9 mouse cellular contexts compared by ENCODE assay signal in the genomic region with DNA sequence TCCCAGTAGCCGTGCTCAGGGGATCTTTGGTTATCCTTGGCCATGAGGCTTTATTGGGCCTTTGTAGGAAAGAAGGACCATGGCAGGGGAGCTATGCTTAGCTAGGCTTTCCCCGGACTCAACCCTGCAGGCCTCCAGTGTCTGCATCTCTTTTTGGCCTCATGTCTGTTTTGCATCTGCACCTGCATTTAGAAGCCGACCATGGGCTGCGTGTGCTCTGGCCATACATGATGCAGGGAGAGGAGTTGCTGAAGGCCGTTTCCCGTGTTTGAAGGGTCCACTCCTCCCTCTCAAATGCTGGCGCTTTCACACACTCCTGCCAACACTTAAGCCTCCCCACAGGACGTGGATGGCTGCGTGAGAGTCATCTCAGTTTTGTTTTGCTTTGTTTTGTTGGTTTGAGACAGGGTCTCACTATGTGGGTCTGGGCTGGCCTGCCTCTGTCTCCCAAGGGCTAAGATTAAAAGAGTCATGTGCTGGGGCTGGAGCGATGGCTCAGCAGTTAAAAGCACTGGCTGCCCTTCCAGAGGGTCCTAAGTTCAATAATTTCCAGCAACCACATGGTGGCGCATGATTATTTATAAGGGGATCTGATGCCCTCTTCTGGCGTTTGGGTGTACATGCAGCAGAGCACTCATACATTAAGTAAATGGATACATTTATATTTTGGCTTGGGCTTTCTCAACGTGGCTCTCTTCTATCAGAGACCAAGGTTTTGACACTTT. TPM values are rescaled to one million over a fixed set of nuclear protein-coding genes. Genes with fewer than 3 reads are reported as not detected.
A peak's percentile ranks its signal among the peaks of the same experiment; 100 is the strongest.
DNase-seq lines count a peak whose midpoint lies in the region; ATAC-seq and TF ChIP-seq lines count a peak whose summit lies in the region.
"Had no signal": no experiment of that assay in that cellular context is flagged by ENCODE, and none has a peak within 500 bp of the region (broad histone marks: within the 10 kb centered on the region; RNA-seq: fewer than 3 reads in every experiment).

No protein-coding gene starts in this region.

- no peak overlapping the region for H3K4me3 ChIP-seq in bone marrow macrophage, adult 2 months (ENCODE audit: insufficient read depth, low read length)
- H3K4me3 ChIP-seq in forebrain, embryonic 12.5 days (replicated peaks): no peak overlapping the region
- no peak overlapping the region for H3K4me3 ChIP-seq in intestine, embryonic 16.5 days (ENCODE audit: low read length)
- H3K4me3 ChIP-seq in limb, embryonic 10.5 days: no peak overlapping the region
- H3K4me3 ChIP-seq in midbrain, embryonic 14.5 days (replicated peaks; ENCODE audit: low read depth, low read length): no peak overlapping the region
- H3K4me3 ChIP-seq: erythroblast, embryonic 14.5 days had no signal

- peak; percentile 60; the same call in 1 of the 2 replicates for ATAC-seq in forebrain, embryonic 12.5 days (ENCODE audit: low FRiP score)
- peak; percentile 28; the same call in 1 of the 2 replicates for ATAC-seq in intestine, embryonic 16.5 days
- ATAC-seq in midbrain, embryonic 14.5 days (ENCODE audit: low FRiP score, low TSS enrichment): peak; percentile 21; the same call in 1 of the 2 replicates

- no peaks in the 10 kb centered on the region for H3K4me1 ChIP-seq in bone marrow macrophage, adult 2 months (ENCODE audit: control insufficient read depth, insufficient read depth, low read length)
- peaks cover 12% of the 10 kb centered on the region for H3K4me1 ChIP-seq in forebrain, embryonic 12.5 days
- H3K4me1 ChIP-seq in intestine, embryonic 16.5 days (ENCODE audit: control insufficient read depth, insufficient read depth, low read length): peaks cover 5% of the 10 kb centered on the region; the same call in 1 of the 2 replicates
- peaks cover 10% of the 10 kb centered on the region for H3K4me1 ChIP-seq in limb, embryonic 10.5 days
- no peaks in the 10 kb centered on the region for H3K4me1 ChIP-seq in midbrain, embryonic 14.5 days (ENCODE audit: control insufficient read depth, insufficient read depth, low read length)

- H3K27me3 ChIP-seq in forebrain, embryonic 12.5 days: peaks cover 30% of the 10 kb centered on the region
- peaks cover 15% of the 10 kb centered on the region for H3K27me3 ChIP-seq in intestine, embryonic 16.5 days (replicated peaks; ENCODE audit: control insufficient read depth, insufficient read depth, low read length)
- H3K27me3 ChIP-seq in limb, embryonic 10.5 days (ENCODE audit: low read depth, poor library complexity, severe bottlenecking): peaks cover 36% of the 10 kb centered on the region
- H3K27me3 ChIP-seq in midbrain, embryonic 14.5 days (ENCODE audit: control insufficient read depth, insufficient read depth, low read length): no peaks in the 10 kb centered on the region
- H3K27me3 ChIP-seq in splenic B cell, adult 2 months (ENCODE audit: control insufficient read depth, insufficient read depth, low read length, poor library complexity, severe bottlenecking): no peaks in the 10 kb centered on the region; the same call in none of the 2 replicates

- no peak for TF ChIP-seq POLR2A in bone marrow macrophage, adult 2 months (IDR thresholded peaks at IDR 0.05; ENCODE audit: borderline replicate concordance, low read depth, low read length)

- H3K4me2 ChIP-seq in forebrain, embryonic 12.5 days: no peak overlapping the region
- no peak overlapping the region for H3K4me2 ChIP-seq in intestine, embryonic 16.5 days (ENCODE audit: low read depth, low read length)
- no peak overlapping the region for H3K4me2 ChIP-seq in midbrain, embryonic 14.5 days (ENCODE audit: low read length)

- DNase-seq in layer of hippocampus, adult 11-12 months (ENCODE audit: low spot score): peak; percentile 70
- DNase-seq in layer of hippocampus, adult 9-10 months (ENCODE audit: low spot score): no peak
- DNase-seq in limb, embryonic 10.5 days (ENCODE audit: low spot score): peak; percentile 57
- DNase-seq in midbrain, embryonic 14.5 days: peak; percentile 95
- peak; percentile 86 for DNase-seq in splenic B cell, adult 2 months (ENCODE audit: low read depth, low spot score)

- peak; percentile 71 for TF ChIP-seq CTCF in bone marrow macrophage, adult 2 months (IDR thresholded peaks at IDR 0.05; ENCODE audit: low read depth, low read length)

- no peaks in the 10 kb centered on the region for H3K36me3 ChIP-seq in forebrain, embryonic 12.5 days (replicated peaks)
- no peaks in the 10 kb centered on the region for H3K36me3 ChIP-seq in intestine, embryonic 16.5 days (ENCODE audit: control insufficient read depth, insufficient read depth, low read length)
- no peaks in the 10 kb centered on the region for H3K36me3 ChIP-seq in limb, embryonic 10.5 days
- peaks cover 23% of the 10 kb centered on the region for H3K36me3 ChIP-seq in midbrain, embryonic 14.5 days (ENCODE audit: control insufficient read depth, insufficient read depth, low read length)
- H3K36me3 ChIP-seq in splenic B cell, adult 2 months (ENCODE audit: control insufficient read depth, insufficient read depth, low read length, poor library complexity, severe bottlenecking): no peaks in the 10 kb centered on the region

- no peak overlapping the region for H3K27ac ChIP-seq in bone marrow macrophage, adult 2 months (ENCODE audit: insufficient read depth, low read depth, low read length)
- no peak overlapping the region for H3K27ac ChIP-seq in forebrain, embryonic 12.5 days
- H3K27ac ChIP-seq in intestine, embryonic 16.5 days (ENCODE audit: low read length): no peak overlapping the region
- H3K27ac ChIP-seq in limb, embryonic 10.5 days: no peak overlapping the region
- H3K27ac ChIP-seq in midbrain, embryonic 14.5 days (replicated peaks; ENCODE audit: low read depth, low read length): no peak overlapping the region

- H3K9ac ChIP-seq in forebrain, embryonic 12.5 days: no peak overlapping the region
- H3K9ac ChIP-seq in intestine, embryonic 16.5 days (ENCODE audit: low read depth, low read length): no peak overlapping the region
- H3K9ac ChIP-seq in midbrain, embryonic 14.5 days (replicated peaks; ENCODE audit: low read length): no peak overlapping the region

- 45% methylated on average over 13 of the region's 13 CpGs for WGBS in forebrain, embryonic 12.5 days
- 45% methylated on average over 13 of the region's 13 CpGs for WGBS in intestine, embryonic 16.5 days
- WGBS in limb, embryonic 10.5 days: 47% methylated on average over 13 of the region's 13 CpGs
- 42% methylated on average over 13 of the region's 13 CpGs for WGBS in midbrain, embryonic 14.5 days

- no peaks in the 10 kb centered on the region for H3K9me3 ChIP-seq in forebrain, embryonic 12.5 days
- no peaks in the 10 kb centered on the region for H3K9me3 ChIP-seq in intestine, embryonic 16.5 days (ENCODE audit: control insufficient read depth, low read length)
- no peaks in the 10 kb centered on the region for H3K9me3 ChIP-seq in limb, embryonic 10.5 days (replicated peaks)
- no peaks in the 10 kb centered on the region for H3K9me3 ChIP-seq in midbrain, embryonic 14.5 days (ENCODE audit: control insufficient read depth, low read length)

RNA-seq across cellular contexts. Expression of a gene that starts 4.1 kb away (rescaled TPM):
- polyA plus RNA-seq in bone marrow macrophage, adult 2 months (2012; ENCODE audit: insufficient read depth, insufficient read length, missing spikeins): 1.2 and 1.9 TPM in 2 replicates
- 34.1 and 39.7 TPM in 2 replicates for polyA plus RNA-seq in forebrain, embryonic 12.5 days (2016; fragmentation: Nextera tagmentation; extraction: Ambion mirVana)
- 4.6 and 5.7 TPM in 2 replicates for polyA plus RNA-seq in intestine, embryonic 16.5 days (2015; fragmentation: Nextera tagmentation; extraction: Ambion mirVana)
- polyA plus RNA-seq in limb, embryonic 10.5 days (2016; fragmentation: Nextera tagmentation; extraction: Ambion mirVana): 7.0 TPM in 2 replicates
- polyA plus RNA-seq in midbrain, embryonic 14.5 days (2014; fragmentation: Nextera tagmentation; extraction: Ambion mirVana): 225 and 337 TPM in 2 replicates
- polyA plus RNA-seq: erythroblast, embryonic 14.5 days had no signal

RNA-seq across cellular contexts. Expression of a gene that starts 30.1 kb away (rescaled TPM):
- polyA plus RNA-seq in bone marrow macrophage, adult 2 months (2012; ENCODE audit: insufficient read depth, insufficient read length, missing spikeins): 21.2 and 27.0 TPM in 2 replicates
- 24.3 and 26.0 TPM in 2 replicates for polyA plus RNA-seq in forebrain, embryonic 12.5 days (2016; fragmentation: Nextera tagmentation; extraction: Ambion mirVana)
- polyA plus RNA-seq in intestine, embryonic 16.5 days (2015; fragmentation: Nextera tagmentation; extraction: Ambion mirVana): 7.5 and 9.4 TPM in 2 replicates
- 10.7 and 12.6 TPM in 2 replicates for polyA plus RNA-seq in limb, embryonic 10.5 days (2016; fragmentation: Nextera tagmentation; extraction: Ambion mirVana)
- polyA plus RNA-seq in midbrain, embryonic 14.5 days (2014; fragmentation: Nextera tagmentation; extraction: Ambion mirVana): 31.4 and 32.6 TPM in 2 replicates
